Mouse (Mus musculus) kidney, postnatal 25 days (tissue): Measurements from ENCODE around the gene Rubcn.
"Not testable (repeated sequence)": the region's sequence is repeated elsewhere in the genome, so short reads cannot be mapped to it uniquely, and the experiment has no call there.

Source experiments
- DNase-seq, 2 experiments: peaks; one replicate each; pipeline ENCODE4 v3.0.0; 2021; ENCODE audit warnings: mixed read lengths in 2 of 2

The Rubcn gene

DNA sequence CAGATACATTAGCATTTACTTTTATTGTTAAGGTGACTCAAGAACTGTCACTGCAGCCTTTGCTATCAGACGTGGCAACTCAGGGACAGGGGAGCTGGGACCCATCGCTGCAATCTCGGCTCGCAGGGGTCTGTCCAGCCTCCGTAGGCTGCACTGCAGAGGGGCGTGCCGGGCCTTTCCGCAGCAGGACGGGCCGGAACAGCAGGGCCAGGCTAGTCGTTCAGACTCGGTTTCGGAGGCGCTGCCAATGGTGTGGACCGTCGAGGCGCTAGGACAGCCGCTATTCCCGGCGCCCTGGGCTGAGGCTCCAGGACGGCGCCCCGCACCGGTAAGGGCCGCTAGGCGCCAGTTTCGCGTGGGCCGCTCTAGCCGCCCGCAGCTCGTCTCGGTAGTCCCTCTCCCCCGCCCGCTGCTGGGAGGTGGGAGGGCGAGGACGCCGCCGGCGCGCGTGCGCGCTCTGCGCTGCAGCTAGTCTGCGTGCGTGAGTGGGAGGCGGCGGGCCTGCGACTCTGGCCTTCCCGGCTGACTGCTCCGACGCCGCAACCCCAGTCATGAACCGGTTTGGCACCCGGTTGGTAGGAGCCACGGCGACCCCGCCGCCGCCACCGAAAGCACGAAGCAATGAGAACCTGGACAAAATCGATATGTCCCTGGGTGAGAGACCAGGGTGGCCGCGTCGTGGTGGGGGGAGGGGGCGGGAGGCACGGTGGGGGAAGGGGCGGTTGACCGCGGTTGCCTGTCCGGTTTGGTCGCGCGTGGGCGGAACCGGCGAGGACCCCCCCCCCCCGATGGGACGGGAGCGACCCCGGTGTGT, at the start of gene Rubcn, which contains the start of gene Fyttd1:
Gene Rubcn (minus strand): TSS at position 424 of the 814 bp plus-strand sequence.
Gene Fyttd1 (plus strand): TSS at position 158 of the 814 bp plus-strand sequence.
- peak; percentile 94 to 98 for DNase-seq

DNA sequence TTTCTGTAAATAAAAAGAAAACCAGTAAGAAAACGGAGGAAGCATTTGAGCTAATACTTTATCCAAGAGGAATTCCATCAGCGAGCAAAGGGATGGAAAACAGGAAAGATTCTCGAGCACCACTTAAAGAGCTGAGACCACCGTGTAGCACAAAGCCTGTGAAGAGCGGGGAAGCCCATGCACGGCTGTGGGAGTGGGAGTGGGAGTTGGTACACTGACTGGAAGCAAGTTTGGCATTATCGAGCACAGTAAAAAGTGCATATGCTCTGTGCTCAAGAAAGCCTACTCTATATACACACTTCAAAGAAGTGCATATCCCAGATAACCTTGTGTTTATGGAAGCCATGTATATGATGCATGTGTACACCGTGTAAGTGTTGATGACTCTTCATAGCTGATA, 49.5 kb upstream of the Rubcn start:
- no peak for DNase-seq

DNA sequence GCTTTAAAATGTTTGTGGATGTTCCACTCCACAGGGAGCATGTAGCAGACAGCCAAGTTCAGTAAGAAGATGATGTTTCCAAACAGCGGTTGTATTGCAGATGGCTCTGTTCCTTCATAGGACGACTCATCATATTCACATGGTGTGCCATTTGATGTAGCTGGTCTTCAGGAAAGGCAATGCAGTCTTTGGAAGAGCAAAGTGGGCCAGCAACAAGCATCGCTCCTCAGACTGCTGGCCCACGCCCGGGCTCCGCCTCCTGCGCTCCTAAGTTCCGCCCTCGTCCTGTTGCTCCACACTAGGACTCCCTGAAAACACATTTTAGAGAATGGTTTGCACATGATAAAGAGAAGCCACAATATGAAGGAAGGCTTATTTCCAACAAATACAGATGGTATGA, 49.1 kb upstream of the Rubcn start:
- not testable (repeated sequence) for DNase-seq

DNA sequence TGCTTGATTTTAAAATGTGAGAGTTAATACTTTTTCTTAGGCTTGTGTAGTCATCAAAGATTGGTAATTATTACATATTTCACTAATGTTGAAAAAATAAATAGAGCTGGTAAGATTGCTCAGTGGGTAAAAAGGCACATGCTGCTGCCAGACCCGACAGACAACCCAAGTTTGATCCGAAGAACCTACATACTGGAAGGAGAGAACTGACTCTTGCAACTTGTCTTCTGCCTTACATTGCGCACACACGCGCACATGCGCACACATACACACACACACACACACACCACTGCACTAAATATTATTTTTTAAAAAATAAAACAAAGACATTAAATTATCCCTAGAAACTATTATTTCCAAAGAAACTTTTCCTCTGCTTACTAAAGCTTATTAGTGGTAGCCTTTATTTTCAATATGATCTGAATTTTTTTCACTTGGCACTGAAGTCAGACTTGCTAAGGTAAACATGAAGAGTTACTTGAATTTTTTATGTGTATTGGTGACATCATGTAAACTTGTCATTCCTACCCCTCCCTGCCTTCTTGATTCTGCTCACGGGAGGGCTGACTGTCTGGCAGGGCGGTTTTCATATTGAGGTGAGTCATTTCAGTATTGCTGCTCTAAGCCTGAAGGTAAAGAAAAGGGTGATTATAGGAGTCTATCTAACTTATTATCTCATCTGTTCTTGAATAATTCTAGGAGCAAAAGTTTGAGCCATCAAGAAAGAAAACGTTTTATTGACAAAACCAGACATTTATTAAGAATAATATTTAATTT, 37.9 kb upstream of the Rubcn start:
- no peak for DNase-seq

DNA sequence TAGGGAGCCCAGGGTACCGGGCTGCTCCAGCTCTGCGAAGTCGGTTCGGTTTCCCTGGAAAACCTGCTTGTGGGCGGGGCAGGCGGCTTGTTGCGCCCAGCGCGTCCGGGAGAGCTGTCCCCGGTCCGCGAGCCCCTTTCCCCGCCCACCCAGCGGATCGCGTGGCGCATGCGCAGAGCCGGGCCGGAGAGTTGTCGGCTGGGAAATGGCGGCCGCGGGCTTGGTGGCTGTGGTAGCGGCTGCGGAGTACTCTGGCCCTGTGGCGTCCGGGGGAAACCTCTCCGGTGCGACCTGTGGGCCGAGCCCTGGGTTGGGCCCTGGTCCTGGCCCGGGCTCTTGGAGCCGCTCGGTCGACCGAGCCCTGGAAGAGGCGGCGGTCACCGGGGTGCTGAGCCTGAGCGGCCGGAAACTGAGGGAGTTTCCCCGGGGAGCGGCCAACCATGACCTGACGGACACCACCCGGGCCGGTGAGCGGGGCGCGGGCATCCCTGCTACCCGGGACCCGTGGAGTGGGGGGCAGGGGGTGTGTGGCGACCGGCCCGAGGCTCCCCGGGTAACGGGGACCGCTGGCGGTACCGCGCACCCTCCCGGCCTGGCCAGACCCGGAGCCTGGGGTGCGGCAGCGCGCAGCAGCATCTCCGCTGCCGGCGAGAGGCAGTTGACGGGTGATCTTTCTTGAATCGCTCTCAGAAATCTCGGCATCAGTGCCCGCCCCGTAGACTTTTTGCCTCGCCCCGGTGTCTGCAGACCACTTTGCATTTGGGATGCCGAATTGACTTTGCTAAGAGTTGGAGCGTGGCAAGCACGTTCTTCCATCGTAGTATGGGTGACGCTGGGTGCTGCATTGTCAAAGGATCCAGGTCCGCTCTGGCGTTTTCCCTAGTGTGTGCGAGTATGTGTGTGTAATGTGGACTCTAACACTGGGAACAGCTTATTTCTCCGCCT, 36.6 kb upstream of the Rubcn start, which contains the start of gene Lrch3:
Gene Lrch3 (plus strand): TSS at position 164 of the 945 bp plus-strand sequence.
- DNase-seq: peak; percentile 96 to 97

DNA sequence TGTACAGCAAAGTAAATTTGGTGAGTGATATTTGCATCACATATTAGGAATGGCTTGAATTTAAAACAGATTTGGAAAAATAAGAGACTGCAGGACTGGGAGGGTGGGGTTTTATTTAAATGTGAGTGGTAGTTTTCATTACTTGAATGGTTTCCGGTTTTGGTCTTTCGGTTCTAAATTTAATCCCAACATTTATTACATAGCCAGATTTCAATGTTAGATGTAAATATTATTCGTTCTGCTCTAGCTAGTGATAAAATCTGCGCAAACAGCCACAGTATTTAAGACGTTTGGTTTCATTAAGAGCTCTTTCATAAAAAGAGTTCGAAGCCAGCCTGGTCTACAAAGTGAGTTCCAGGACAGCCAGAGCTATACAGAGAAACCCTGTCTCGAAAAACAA, 35.6 kb upstream of the Rubcn start:
- DNase-seq: no peak

DNA sequence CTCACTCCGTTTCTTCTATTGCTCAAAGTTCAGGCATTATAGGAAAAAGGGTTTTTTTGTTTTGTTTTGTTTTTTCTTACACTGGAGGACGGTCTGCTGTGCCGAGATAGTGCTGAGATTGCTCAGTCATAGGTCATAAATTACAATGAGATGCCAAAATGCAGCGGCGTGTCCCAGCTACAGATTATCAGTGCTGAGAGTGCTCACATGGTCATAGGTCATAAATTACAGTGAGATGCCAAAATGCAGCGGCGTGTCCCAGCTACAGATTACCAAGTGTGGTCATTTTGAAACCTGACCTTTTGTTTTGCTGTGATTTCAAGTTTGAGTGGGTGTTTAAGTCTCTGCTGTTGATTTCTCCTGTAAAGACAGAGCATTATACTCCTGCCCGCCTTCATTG, 29.2 kb upstream of the Rubcn start:
- DNase-seq: peak in 1 of 2 experiments; percentile 44

DNA sequence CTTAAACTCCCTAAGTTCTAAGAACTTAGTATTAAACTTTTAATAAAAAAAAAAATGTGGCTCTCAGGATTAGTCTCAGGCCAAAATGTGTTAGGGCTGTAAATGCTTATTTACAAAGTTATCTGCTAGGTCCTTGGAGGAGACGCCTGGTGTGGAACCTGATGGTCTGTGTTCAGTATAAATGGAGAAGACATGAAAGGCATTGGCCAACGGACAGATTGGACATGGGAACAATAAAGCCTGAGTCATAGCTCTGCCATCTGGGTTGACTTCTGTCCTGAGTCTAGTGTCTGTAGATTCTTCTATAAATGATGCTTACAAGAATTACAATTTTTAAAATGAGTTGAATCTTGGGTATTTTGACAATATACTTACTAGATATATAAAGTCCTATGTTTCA, 28.6 kb upstream of the Rubcn start:
- no peak for DNase-seq

DNA sequence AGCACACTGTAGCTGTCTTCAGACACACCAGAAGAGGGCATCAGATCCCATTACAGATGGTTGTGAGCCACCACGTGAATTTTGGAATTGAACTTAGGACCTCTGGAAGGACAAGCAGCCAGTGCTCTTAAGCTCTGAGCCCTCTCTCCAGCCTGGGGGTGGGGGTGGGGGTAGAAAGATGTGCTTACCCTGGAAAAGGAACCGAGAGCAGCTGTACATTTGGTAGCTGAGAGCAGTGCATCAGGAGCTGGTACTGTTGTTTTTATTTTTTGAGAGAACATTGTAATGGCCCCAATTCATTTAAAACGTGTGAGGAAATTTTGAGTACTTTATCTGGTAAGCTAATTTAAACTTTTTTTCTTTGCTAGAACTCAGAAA, 24.5 kb upstream of the Rubcn start:
- no peak for DNase-seq

DNA sequence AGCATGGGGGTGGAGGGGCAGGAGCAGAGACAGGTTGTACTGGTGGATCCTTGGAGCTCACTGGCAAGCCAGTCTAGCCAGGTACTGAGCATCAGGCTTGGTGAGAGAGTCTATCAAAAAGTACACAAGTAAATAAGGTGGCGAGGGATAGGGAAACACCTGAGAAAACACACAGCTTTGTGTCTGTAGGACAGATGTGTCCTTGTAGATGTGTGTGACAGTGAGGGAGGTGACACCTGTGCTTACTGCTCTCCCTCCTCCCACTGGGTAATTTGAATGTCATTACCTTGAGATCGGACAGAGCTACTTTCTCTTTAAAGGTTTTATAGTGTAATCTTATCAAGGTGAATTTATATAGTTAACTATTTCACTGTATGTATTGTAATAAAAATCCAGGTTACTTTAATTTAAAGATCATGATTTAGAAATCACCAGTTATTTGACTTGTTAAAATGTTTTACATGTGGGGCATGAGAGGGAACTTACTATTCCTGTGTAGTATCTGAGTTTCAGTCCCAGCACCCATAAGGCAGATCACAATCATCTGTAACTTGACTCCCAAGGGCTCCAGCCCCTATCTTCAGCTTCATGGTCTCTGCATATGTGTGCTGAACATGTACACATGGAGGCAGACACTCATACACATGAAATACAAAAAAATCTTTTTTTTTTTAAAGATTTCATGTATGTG, 23.9 kb upstream of the Rubcn start:
- DNase-seq: no peak

DNA sequence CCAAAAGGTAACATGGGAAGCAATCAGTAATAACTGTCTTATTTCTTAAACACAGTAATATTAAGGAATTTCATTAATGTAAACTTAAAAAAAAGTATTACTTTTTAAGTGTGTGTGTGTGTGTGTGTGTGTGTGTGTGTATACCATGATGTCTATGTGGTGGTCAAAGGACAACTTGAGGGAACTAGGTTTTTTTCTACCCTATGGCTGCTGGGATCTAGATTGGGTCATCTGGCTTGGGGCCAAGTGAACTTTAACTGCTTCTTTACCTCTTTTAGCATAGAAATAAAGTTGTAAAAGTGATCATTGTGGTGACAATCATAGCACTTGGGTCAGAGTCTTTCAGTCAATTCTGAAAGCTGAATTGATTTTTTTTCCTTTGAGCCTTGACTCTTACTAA, 18.6 kb upstream of the Rubcn start:
- no peak for DNase-seq

DNA sequence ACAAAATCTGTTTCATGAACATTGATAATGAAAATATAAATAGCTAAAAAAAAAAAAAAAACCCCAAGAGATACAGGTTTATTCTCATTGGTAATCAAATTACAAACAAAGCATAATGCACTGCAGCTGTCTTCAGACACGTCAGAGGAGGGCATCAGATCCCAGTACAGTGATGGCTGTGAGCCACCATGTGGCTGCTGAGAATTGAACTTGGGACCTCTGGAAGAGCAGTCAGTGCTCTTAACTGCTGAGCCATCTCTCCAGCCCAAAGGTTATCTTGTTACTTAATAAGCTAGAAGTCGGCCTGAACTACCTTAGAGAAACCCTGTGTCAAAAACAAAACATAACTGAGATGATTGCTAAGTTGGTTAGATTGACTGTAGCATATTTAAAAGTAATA, 12.3 kb upstream of the Rubcn start:
- DNase-seq: peak; percentile 37 to 50

DNA sequence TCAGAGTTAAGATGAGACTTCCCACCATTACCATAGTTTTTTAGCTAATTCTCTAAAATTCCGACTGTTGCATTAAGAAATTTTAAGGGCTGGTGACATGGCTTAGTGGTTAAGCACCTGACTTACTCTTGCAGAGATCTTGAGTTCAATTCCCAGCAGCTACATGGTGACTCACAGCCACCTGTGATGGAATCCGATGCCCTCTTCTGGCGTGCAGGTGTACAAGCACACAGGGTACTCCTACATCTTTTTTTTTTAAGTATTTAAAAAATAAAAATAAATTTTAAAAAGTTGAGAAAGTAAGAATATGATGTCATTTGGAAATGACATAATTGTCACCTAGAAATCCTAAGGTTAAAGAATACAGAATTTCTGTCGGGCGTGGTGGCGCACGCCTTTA, 10.4 kb upstream of the Rubcn start:
- DNase-seq: no peak

DNA sequence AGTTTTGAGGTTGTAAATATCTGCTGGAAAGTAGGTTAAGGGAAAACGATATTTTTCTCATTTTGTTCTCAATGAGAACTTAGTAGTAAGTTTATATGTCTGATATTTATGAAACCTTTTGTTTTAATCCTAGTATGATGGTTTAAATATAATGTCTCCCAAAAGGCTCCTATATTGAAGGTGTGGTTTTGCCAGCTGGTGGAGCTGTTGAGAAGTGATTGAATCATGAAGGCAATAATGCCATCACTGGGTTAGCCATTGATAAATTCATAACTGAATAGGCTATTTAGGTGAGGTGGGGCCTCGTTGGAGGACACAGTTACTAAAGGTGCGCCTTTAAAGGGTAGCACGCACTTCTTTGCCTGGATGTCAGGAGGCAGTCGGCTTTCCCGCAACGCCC, 4.0 kb upstream of the Rubcn start:
- DNase-seq: no peak

DNA sequence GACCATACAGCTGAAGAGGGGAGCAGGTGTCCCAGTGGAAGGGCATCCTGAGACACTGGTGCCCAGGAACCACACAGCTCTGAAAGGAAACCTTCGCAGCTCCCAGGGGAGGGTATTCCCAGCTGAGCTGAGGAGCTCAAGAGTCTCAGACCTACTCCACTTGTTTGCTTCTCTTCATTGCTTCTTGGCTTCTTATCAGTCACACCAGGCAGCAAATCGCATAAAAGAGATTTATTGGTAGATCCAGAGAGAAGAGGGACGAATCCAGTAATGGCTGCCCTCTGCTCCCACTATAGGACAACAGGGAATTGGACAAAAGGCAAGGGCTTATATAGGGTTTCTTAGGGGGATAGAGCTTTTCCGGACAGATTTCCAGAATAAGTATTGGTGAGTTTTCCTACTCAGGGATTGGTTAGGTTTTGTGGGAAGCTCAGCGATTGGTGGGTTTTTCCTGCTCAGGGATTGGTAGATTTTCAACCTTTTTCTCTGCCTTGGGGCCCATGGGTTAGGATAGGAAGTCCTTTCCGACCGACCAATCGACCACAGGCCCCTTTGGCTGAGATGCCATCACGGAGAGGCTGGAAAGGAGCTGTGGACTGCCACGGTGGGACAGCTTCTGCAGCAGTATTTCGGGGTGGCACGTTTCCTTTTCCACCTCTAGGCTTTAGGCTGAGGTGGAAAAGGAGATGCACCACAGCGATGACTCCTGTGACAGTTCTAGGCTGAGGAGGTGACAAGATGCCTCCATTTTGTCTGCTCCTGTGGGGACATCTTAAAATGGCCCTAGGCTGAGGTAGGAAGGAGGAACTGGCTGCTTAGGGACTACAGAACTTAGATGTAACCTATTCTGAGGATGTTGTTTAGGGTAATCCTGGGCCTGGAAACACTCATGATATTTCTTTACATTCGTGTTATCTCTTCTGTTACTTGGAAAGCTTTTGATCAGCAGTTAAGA, 1.7 kb upstream of the Rubcn start:
- peak in 1 of 2 experiments; percentile 41 for DNase-seq

DNA sequence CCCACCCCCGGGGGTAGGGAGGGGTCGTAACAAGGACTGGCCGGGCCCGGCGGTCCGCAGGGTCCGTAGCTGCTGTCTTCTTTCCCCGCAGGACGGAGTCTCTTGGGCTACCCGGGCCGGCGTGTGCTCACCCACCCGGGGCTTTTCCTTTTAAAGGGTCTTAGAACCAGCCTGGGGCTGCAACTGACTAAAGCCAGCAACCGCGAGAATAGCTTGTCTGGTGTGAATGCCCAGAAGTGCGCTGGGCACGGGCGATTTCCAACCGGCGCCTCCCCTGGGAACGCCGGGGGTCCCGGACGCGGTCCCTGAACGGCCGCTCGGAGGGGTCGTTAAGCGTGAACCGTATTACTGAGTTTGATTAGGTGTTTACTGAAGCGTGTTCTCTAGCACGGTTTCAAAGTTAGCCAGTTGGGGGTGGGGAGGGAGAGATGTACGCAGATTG, 612 bp upstream of the Rubcn start:
- DNase-seq: peak in 1 of 2 experiments; percentile 45

DNA sequence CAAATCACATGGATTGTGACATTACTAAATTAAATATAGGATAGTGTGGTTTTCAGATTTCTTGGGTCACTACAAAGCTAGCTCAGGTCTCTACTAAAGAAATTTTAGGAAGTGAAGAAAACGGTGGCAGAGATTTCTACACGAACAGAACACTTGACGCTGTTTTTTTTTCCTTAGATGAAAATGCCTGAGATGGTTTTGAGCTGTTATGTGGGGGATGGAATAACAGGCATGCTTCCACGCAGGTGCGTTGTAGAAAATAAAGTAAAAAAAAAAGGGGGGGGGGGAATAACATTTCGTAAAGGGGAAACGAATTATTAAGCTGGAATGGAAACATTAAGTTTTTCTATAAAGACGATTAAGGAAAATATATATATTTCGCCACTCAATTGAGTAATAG, 735 bp downstream of the Rubcn start:
- no peak for DNase-seq

DNA sequence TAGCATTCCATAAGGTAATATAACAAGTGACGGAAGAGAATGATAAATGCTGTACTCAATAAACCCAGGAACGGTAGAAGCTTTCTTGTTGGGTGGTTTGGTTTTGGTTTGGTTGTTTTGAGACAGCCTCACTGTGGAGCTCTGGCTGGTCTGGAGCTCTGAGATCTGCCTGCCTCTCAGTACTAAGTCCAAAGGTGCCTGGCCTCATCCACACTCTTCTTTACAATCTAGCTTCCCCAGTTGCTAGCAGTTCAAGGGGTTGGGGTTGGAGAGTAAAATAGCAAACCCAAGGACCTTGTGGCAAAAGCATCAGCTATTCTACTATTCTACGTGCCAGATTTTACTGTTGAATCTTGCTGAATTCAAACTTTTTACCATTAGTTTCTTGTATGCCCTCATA, 1.7 kb downstream of the Rubcn start:
- DNase-seq: peak; percentile 45 to 56

DNA sequence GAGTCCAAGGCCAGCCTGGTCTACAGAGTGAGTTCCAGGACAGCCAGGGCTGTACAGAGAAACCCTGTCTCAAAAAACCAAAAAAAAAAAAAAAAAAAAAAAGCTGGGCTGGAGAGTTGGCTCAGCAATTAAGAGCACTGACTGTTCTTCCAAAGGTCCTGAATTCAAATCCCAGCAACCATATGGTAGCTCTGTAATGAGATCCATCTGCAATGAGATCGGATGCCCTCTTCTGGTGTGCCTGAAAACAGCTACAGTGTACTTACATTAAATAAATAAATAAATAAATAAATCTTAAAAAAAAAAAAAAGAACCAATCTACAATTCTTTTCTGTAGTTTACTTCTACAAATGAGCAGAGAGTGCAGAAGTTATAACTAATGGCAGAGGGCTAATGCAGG, 2.3 kb downstream of the Rubcn start:
- not testable (repeated sequence) for DNase-seq

DNA sequence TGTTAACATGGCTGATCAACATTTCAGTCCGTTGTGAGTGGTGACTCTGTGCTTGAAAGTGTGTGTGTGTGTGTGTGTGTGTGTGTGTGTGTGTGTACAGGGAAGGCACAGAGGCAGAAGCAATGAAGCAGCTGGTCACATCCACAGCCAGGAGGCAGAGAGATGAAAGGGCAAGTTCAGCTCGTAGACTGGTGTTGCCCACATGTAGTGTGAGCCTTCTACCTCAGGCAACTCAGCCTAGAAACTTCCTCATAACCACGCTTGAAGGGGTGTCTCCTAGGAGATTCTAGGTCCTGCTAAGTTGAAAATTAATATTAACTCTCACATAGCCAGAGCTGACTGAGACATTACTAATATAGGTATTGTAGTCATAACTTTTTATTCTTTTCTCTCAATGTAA, 4.2 kb downstream of the Rubcn start:
- peak; percentile 15 to 50 for DNase-seq

DNA sequence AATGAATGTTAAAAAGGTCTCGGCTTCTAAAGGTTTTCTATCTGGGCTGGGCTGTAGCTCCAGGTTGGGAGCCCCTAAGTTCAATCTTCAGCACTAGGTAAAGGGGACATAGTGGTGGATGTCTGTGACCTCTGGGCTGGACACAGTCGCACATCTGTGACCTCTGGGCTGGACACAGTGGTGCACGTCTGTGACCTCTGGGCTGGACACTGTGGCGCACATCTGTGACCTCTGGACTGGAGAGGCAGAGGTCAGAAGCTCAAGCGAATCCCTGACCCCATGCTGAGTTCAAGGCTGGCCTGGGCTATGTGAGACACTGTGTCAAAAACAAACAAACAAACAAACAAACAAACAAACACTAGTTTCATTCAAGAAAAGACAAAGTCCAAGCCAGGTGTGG, 7.3 kb downstream of the Rubcn start:
- DNase-seq: no peak
